9 mouse cellular contexts compared by ENCODE assay signal in genomic region chr14:36862387-36862786, GRCm38 (mm10).
DNase-seq lines count a peak whose midpoint lies in the region; ATAC-seq and TF ChIP-seq lines count a peak whose summit lies in the region.
"Had no signal": no experiment of that assay in that cellular context is flagged by ENCODE, and none has a peak within 500 bp of the region (broad histone marks: within the 10 kb centered on the region; RNA-seq: fewer than 3 reads in every experiment).

No protein-coding gene starts in this region.

- no peak overlapping the region for H3K4me3 ChIP-seq in heart, embryonic 12.5 days
- peak overlapping the region; percentile 47 to 56 (median 55) for H3K4me3 ChIP-seq in CH12.LX (replicated peaks in 1 of 3; ENCODE audit: low read depth in 2 of 3, low read length in 2 of 3, poor library complexity in 1 of 3)
- H3K4me3 ChIP-seq: embryonic facial prominence, embryonic 15.5 days had no signal

- no peaks in the 10 kb centered on the region for H3K9me3 ChIP-seq in heart, embryonic 12.5 days (replicated peaks)
- no peaks in the 10 kb centered on the region for H3K9me3 ChIP-seq in CH12.LX (replicated peaks; ENCODE audit: low read length)
- H3K9me3 ChIP-seq: embryonic facial prominence, embryonic 15.5 days had no signal

- WGBS in heart, embryonic 12.5 days, result 22% methylated on average over 7 of the region's 7 CpGs

- peak; percentile 6 for DNase-seq in heart, adult 8-10 months (ENCODE audit: low spot score)
- DNase-seq in CH12.LX (ENCODE audit: extremely low read depth), result peak; percentile 77
- DNase-seq in cerebellum, postnatal 14 days, result peak; percentile 63 to 79
- peak; percentile 38 for DNase-seq in gastrocnemius, postnatal 10 days
- peak; percentile 69 to 75 for DNase-seq in layer of hippocampus, postnatal 10 days (ENCODE audit: low spot score in 2 of 2)
- peak; percentile 52 for DNase-seq in mesoderm, embryonic 11.5 days (ENCODE audit: low read depth, low spot score)
- DNase-seq in splenic B cell, adult 2 months (ENCODE audit: low read depth, low spot score), result peak; percentile 71

- H3K4me2 ChIP-seq in heart, embryonic 12.5 days, result no peak overlapping the region
- H3K4me2 ChIP-seq in CH12.LX (ENCODE audit: insufficient read depth, low read depth, poor library complexity, severe bottlenecking), result peak overlapping the region; percentile 74
- H3K4me2 ChIP-seq: embryonic facial prominence, embryonic 15.5 days had no signal

- no peak for TF ChIP-seq POLR2A in CH12.LX (IDR thresholded peaks at IDR 0.05; ENCODE audit: low read depth, low read length)

- no peaks in the 10 kb centered on the region for H3K79me2 ChIP-seq in CH12.LX (replicated peaks; ENCODE audit: control insufficient read depth, extremely low read depth, insufficient read depth, poor library complexity, severe bottlenecking)

- no peak overlapping the region for H3K27ac ChIP-seq in heart, embryonic 12.5 days (ENCODE audit: poor library complexity, severe bottlenecking)
- H3K27ac ChIP-seq in CH12.LX (ENCODE audit: insufficient read depth, low read depth), result no peak overlapping the region
- H3K27ac ChIP-seq: embryonic facial prominence, embryonic 15.5 days had no signal

- peak; percentile 73 for TF ChIP-seq RAD21 in CH12.LX (IDR thresholded peaks at IDR 0.05; ENCODE audit: low read depth, low read length)

- TF ChIP-seq CTCF in CH12.LX (conservative IDR thresholded peaks at IDR 0.05 in 1 of 2, IDR thresholded peaks at IDR 0.05 in 1 of 2; ENCODE audit: low read depth in 2 of 2, low read length in 2 of 2), result peak; percentile 85

- H3K27me3 ChIP-seq in heart, embryonic 12.5 days (replicated peaks), result no peaks in the 10 kb centered on the region
- H3K27me3 ChIP-seq in CH12.LX (replicated peaks), result no peaks in the 10 kb centered on the region
- H3K27me3 ChIP-seq in splenic B cell, adult 2 months (ENCODE audit: control insufficient read depth, insufficient read depth, low read length, poor library complexity, severe bottlenecking), result no peaks in the 10 kb centered on the region
- H3K27me3 ChIP-seq: embryonic facial prominence, embryonic 15.5 days had no signal

- no peaks in the 10 kb centered on the region for H3K4me1 ChIP-seq in heart, embryonic 12.5 days (replicated peaks)
- peaks cover 4 to 15% of the 10 kb centered on the region in 2 experiments; a peak in 3 of 4 replicates for H3K4me1 ChIP-seq in CH12.LX (ENCODE audit: control insufficient read depth in 1 of 2, insufficient read depth in 2 of 2)
- H3K4me1 ChIP-seq: embryonic facial prominence, embryonic 15.5 days had no signal

- no peak for ATAC-seq in heart, embryonic 12.5 days (ENCODE audit: insufficient number of reproducible peaks, low FRiP score)

- H3K9ac ChIP-seq in heart, embryonic 12.5 days, result no peak overlapping the region
- H3K9ac ChIP-seq in CH12.LX (ENCODE audit: insufficient read depth, low read depth), result no peak overlapping the region; the same call in 1 of the 2 replicates
- H3K9ac ChIP-seq: embryonic facial prominence, embryonic 15.5 days had no signal

- TF ChIP-seq EP300 in CH12.LX (IDR thresholded peaks at IDR 0.05; ENCODE audit: low read length), result no peak

- no peaks in the 10 kb centered on the region for H3K36me3 ChIP-seq in heart, embryonic 12.5 days
- no peaks in the 10 kb centered on the region for H3K36me3 ChIP-seq in CH12.LX (replicated peaks in 1 of 2; ENCODE audit: control insufficient read depth in 1 of 2, insufficient read depth in 1 of 2, low read length in 1 of 2)
- H3K36me3 ChIP-seq in splenic B cell, adult 2 months (ENCODE audit: control insufficient read depth, insufficient read depth, low read length, poor library complexity, severe bottlenecking), result no peaks in the 10 kb centered on the region
- H3K36me3 ChIP-seq: embryonic facial prominence, embryonic 15.5 days had no signal

- in situ Hi-C loops in CH12.LX (cut with MboI; ENCODE audit: low pct_ligation_motif_present, low pct_unique_long_range_greater_than_20kb, low sequenced_read_pairs), result loop anchor here (5.0 to 25.0 kb wide), 3 partner anchors 72 to 275 kb away; partner anchors contain the start of gene Ghitm

- dilution Hi-C loops in CH12.LX (cut with MboI; ENCODE audit: extremely low pct_ligation_motif_present, extremely low pct_unique_long_range_greater_than_20kb, low sequenced_read_pairs), result no loop called here

TF ChIP-seq in CH12.LX, 34 proteins besides CTCF, POLR2A, EP300 and RAD21:
- TF ChIP-seq MEF2A (IDR thresholded peaks at IDR 0.05; ENCODE audit: borderline replicate concordance, low read depth, low read length) (no peak), MAX (IDR thresholded peaks at IDR 0.05; ENCODE audit: low read length) (no peak), TCF12 (IDR thresholded peaks at IDR 0.05; ENCODE audit: low read depth, low read length) (0 out of 2 replicates have a peak, but pooled peaks have one; percentile 15), NRF1 (IDR thresholded peaks at IDR 0.05; ENCODE audit: low read depth, low read length) (no peak), TBP (conservative IDR thresholded peaks at IDR 0.05; ENCODE audit: low read depth, low read length) (0 out of 2 replicates have a peak, but pooled peaks have one; percentile 24), CHD1 (IDR thresholded peaks at IDR 0.05; ENCODE audit: low read depth, low read length) (no peak), SMC3 (IDR thresholded peaks at IDR 0.05; ENCODE audit: low read depth, low read length) (peak; percentile 63), JUN (IDR thresholded peaks at IDR 0.05; ENCODE audit: insufficient read depth, low read depth, low read length) (no peak), KAT2A (IDR thresholded peaks at IDR 0.05; ENCODE audit: insufficient replicate concordance, low read length) (no peak), MAFK (IDR thresholded peaks at IDR 0.05; ENCODE audit: insufficient replicate concordance, low read length) (no peak), ZKSCAN1 (IDR thresholded peaks at IDR 0.05; ENCODE audit: borderline replicate concordance, low read depth, low read length) (no peak), ELF1 (IDR thresholded peaks at IDR 0.05; ENCODE audit: low read depth, low read length) (peak; percentile 76), MXI1 (IDR thresholded peaks at IDR 0.05; ENCODE audit: low read depth, low read length) (peak; percentile 28; the same call in 1 of the 2 replicates), BHLHE40 (IDR thresholded peaks at IDR 0.05; ENCODE audit: low read depth, low read length) (peak; percentile 37; the same call in 1 of the 2 replicates), USF2 (conservative IDR thresholded peaks at IDR 0.05; ENCODE audit: low read depth, low read length) (no peak)

Comparison
In these comparisons a context has a peak if more than half of its experiments do, and no peak if none do; other contexts are left out.
1. DNase-seq: peak in every context shown above with its lines; median percentile 77 in CH12.LX; 72 in layer of hippocampus, postnatal 10 days; 71 in cerebellum, postnatal 14 days; 71 in splenic B cell, adult 2 months; 52 in mesoderm, embryonic 11.5 days; 38 in gastrocnemius, postnatal 10 days; 6 in heart, adult 8-10 months.